Mouse (Mus musculus) spleen, postnatal 0 days (tissue): Measurements from ENCODE around the gene Osbpl5. TPM values are rescaled to one million over a fixed set of nuclear protein-coding genes. Genes with fewer than 3 reads are reported as not detected.

ENCODE experiments used
- polyA plus RNA-seq: library from polyadenylated mRNA; unstranded; fragments of >200 nt; fragmentation: Nextera tagmentation; extraction: Ambion mirVana; gene quantifications from 2 replicates; pipeline ENCODE4 v1.2.1, GENCODE M21; 2015

The Osbpl5 gene
- polyA plus RNA-seq, result 7.8 and 10.6 TPM in 2 replicates

GRCm38 (mm10) chr7:143756125-143757026 lies at the start of gene Osbpl5:
Gene Osbpl5, minus strand, starts transcription at chr7:143756985.

GRCm38 (mm10) chr7:143783996-143784829 lies 27.4 kb upstream of the Osbpl5 start, which contains the start of gene Mrgpre:
Gene Mrgpre, minus strand, starts transcription at chr7:143784500.

GRCm38 (mm10) chr7:143766893-143767292 lies 10.1 kb upstream of the Osbpl5 start, which contains the start of gene Mrgprg:
Gene Mrgprg, minus strand, starts transcription at chr7:143766993.

GRCm38 (mm10) chr7:143685359-143686067 lies 71.3 kb downstream of the Osbpl5 start, which contains the start of gene Tnfrsf23:
Gene Tnfrsf23, minus strand, starts transcription at chr7:143685872.

GRCm38 (mm10) chr7:143649034-143649768 lies 107.6 kb downstream of the Osbpl5 start, which contains the start of gene Tnfrsf22:
Gene Tnfrsf22, minus strand, starts transcription at chr7:143649661.

Other genes with a start within 250 kb of the Osbpl5 start
- 141 and 147 TPM in 2 replicates for gene Nap1l4, start 207.9 kb downstream of the Osbpl5 start, polyA plus RNA-seq
- 35.9 and 38.0 TPM in 2 replicates for gene Cars, start 156.9 kb downstream of the Osbpl5 start, polyA plus RNA-seq
- 2.5 and 3.4 TPM in 2 replicates for gene Tnfrsf26, start 128.3 kb downstream of the Osbpl5 start, polyA plus RNA-seq
- gene Tnfrsf22, start 107.3 kb downstream of the Osbpl5 start, polyA plus RNA-seq, result 2.5 and 3.4 TPM in 2 replicates
- 1.8 and 2.0 TPM in 2 replicates for gene Tnfrsf23, start 71.1 kb downstream of the Osbpl5 start, polyA plus RNA-seq
- gene Mrgprg, start 10.0 kb upstream of the Osbpl5 start, polyA plus RNA-seq, result not detected in 2 replicates
- 0.22 and 0.32 TPM in 2 replicates for gene Mrgpre, start 27.5 kb upstream of the Osbpl5 start, polyA plus RNA-seq
- 5.1 and 5.5 TPM in 2 replicates for gene Nadsyn1, start 65.9 kb upstream of the Osbpl5 start, polyA plus RNA-seq
- gene Dhcr7, start 66.2 kb upstream of the Osbpl5 start, polyA plus RNA-seq, result 7.0 and 8.7 TPM in 2 replicates
- not detected in 2 replicates for gene Gm498, start 109.9 kb upstream of the Osbpl5 start, polyA plus RNA-seq
- gene Shank2, start 244.9 kb upstream of the Osbpl5 start, polyA plus RNA-seq, result 0.07 and 0.12 TPM in 2 replicates